Mouse (Mus musculus) CH12.LX (cell line): ENCODE data around the gene Pcbp4. TPM values are rescaled to one million over a fixed set of nuclear protein-coding genes. Genes with fewer than 3 reads are reported as not detected.

Source experiments
- DNase-seq: peaks from one replicate; pipeline ENCODE4 v3.0.0-alpha.2; 2013; ENCODE audit errors: extremely low read depth
- H3K27ac ChIP-seq: 2 replicates; pipeline ENCODE4 v1.5.1; 2012; ENCODE audit warnings: low read depth, mild to moderate bottlenecking, control low read depth, moderate library complexity; ENCODE audit not compliant: insufficient read depth
- H3K27me3 ChIP-seq: replicated peaks from 2 replicates; pipeline ENCODE3; 2012; ENCODE audit warnings: inconsistent platforms
- H3K36me3 ChIP-seq, 2 experiments: replicated peaks in 1 of 2; 2 replicates each; pipeline versions ENCODE3 to v1.6.1; 2012; ENCODE audit warnings: inconsistent platforms in 1 of 2, low read length in 1 of 2, mild to moderate bottlenecking in 1 of 2, mixed read lengths in 1 of 2, moderate library complexity in 1 of 2; ENCODE audit not compliant: control insufficient read depth in 1 of 2, insufficient read depth in 1 of 2
- H3K4me1 ChIP-seq, 2 experiments: 2 replicates each; pipeline ENCODE4 v1.6.1; 2012; ENCODE audit warnings: inconsistent platforms in 1 of 2, moderate library complexity in 1 of 2; ENCODE audit not compliant: insufficient read depth in 2 of 2, control insufficient read depth in 1 of 2
- H3K4me2 ChIP-seq: 2 replicates; pipeline ENCODE4 v1.6.1; 2012; ENCODE audit warnings: low read depth, mild to moderate bottlenecking, control low read depth; ENCODE audit not compliant: poor library complexity, insufficient read depth, severe bottlenecking
- H3K4me3 ChIP-seq, 3 experiments: fragments of 150-350 bp in 1 of 3; sonication (generic) in 1 of 3; replicated peaks in 1 of 3; 2 replicates each; pipeline versions ENCODE3 to v1.5.1; 2011 to 2012; ENCODE audit warnings: low read depth in 2 of 3, low read length in 2 of 3, mild to moderate bottlenecking in 2 of 3, moderate library complexity in 2 of 3, control low read depth in 1 of 3, improper control_type of control experiment in 1 of 3, inconsistent platforms in 1 of 3, mixed read lengths in 1 of 3; ENCODE audit not compliant: poor library complexity in 1 of 3
- H3K79me2 ChIP-seq: replicated peaks from 2 replicates; pipeline ENCODE4 v1.6.1; 2012; ENCODE audit warnings: mild to moderate bottlenecking, moderate library complexity; ENCODE audit not compliant: control insufficient read depth, poor library complexity, insufficient read depth, severe bottlenecking; ENCODE audit errors: extremely low read depth
- H3K9ac ChIP-seq: 2 replicates; pipeline ENCODE4 v1.6.1; 2012; ENCODE audit warnings: low read depth, mild to moderate bottlenecking, control low read depth, moderate library complexity; ENCODE audit not compliant: insufficient read depth
- H3K9me3 ChIP-seq: replicated peaks from 2 replicates; pipeline ENCODE3; 2012; ENCODE audit warnings: low read length, inconsistent platforms, mixed read lengths
- BHLHE40 ChIP-seq: IDR thresholded peaks from 2 replicates; pipeline ENCODE4 v1.6.1; 2011; ENCODE audit warnings: mild to moderate bottlenecking, low read depth, low read length, improper control_type of control experiment
- CHD1 ChIP-seq: IDR thresholded peaks from 2 replicates; pipeline ENCODE4 v1.6.1; 2012; ENCODE audit warnings: low read depth, low read length, improper control_type of control experiment, inconsistent platforms
- CHD2 ChIP-seq: IDR thresholded peaks from 2 replicates; pipeline ENCODE4 v1.6.1; 2011; ENCODE audit warnings: low read length, improper control_type of control experiment
- CTCF ChIP-seq, 2 experiments: IDR thresholded peaks in 1 of 2; conservative IDR thresholded peaks in 1 of 2; 2 replicates each; pipeline ENCODE4 v1.5.1; 2011 to 2012; ENCODE audit warnings: low read depth in 2 of 2, low read length in 2 of 2, improper control_type of control experiment in 1 of 2, inconsistent platforms in 1 of 2, mild to moderate bottlenecking in 1 of 2, moderate library complexity in 1 of 2
- E2F4 ChIP-seq: IDR thresholded peaks from 2 replicates; pipeline ENCODE4 v1.6.1; 2011; ENCODE audit warnings: low read depth, low read length, improper control_type of control experiment; ENCODE audit not compliant: insufficient replicate concordance
- ELF1 ChIP-seq: IDR thresholded peaks from 2 replicates; pipeline ENCODE4 v1.6.1; 2014; ENCODE audit warnings: low read depth, mild to moderate bottlenecking, inconsistent platforms, low read length, improper control_type of control experiment
- ETS1 ChIP-seq: conservative IDR thresholded peaks from 2 replicates; pipeline ENCODE4 v1.6.1; 2012; ENCODE audit warnings: low read depth, mild to moderate bottlenecking, inconsistent platforms, low read length, improper control_type of control experiment, moderate library complexity
- GABPA ChIP-seq: IDR thresholded peaks from 2 replicates; pipeline ENCODE4 v1.6.1; 2012; ENCODE audit warnings: low read depth, low read length, improper control_type of control experiment, inconsistent platforms; ENCODE audit not compliant: insufficient replicate concordance
- HCFC1 ChIP-seq: IDR thresholded peaks from 2 replicates; pipeline ENCODE4 v1.6.1; 2012; ENCODE audit warnings: low read depth, mild to moderate bottlenecking, inconsistent platforms, low read length, improper control_type of control experiment
- IRF4 ChIP-seq: IDR thresholded peaks from 2 replicates; pipeline ENCODE4 v1.6.1; 2014; ENCODE audit warnings: low read depth, mild to moderate bottlenecking, inconsistent platforms, low read length, improper control_type of control experiment
- JUN ChIP-seq: IDR thresholded peaks from 2 replicates; pipeline ENCODE4 v1.6.1; 2011; ENCODE audit warnings: low read depth, mild to moderate bottlenecking, low read length, improper control_type of control experiment, moderate library complexity; ENCODE audit not compliant: insufficient read depth
- JUND ChIP-seq: conservative IDR thresholded peaks from 2 replicates; pipeline ENCODE4 v1.6.1; 2011; ENCODE audit warnings: low read depth, low read length, improper control_type of control experiment
- KAT2A ChIP-seq: IDR thresholded peaks from 2 replicates; pipeline ENCODE4 v1.6.1; 2012; ENCODE audit warnings: low read length, improper control_type of control experiment, inconsistent platforms; ENCODE audit not compliant: insufficient replicate concordance
- MAX ChIP-seq: IDR thresholded peaks from 2 replicates; pipeline ENCODE4 v1.6.1; 2011; ENCODE audit warnings: low read length, improper control_type of control experiment
- MAZ ChIP-seq: IDR thresholded peaks from 2 replicates; pipeline ENCODE4 v1.6.1; 2012; ENCODE audit warnings: low read depth, mild to moderate bottlenecking, inconsistent platforms, low read length, improper control_type of control experiment, moderate library complexity
- MEF2A ChIP-seq: IDR thresholded peaks from 2 replicates; pipeline ENCODE4 v1.6.1; 2014; ENCODE audit warnings: low read depth, mild to moderate bottlenecking, inconsistent platforms, low read length, improper control_type of control experiment, borderline replicate concordance
- MXI1 ChIP-seq: IDR thresholded peaks from 2 replicates; pipeline ENCODE4 v1.6.1; 2011; ENCODE audit warnings: mild to moderate bottlenecking, low read depth, low read length, improper control_type of control experiment
- MYC ChIP-seq: IDR thresholded peaks from 2 replicates; pipeline ENCODE4 v1.6.1; 2011; ENCODE audit warnings: low read depth, mild to moderate bottlenecking, improper control_type of control experiment, low read length
- POLR2AphosphoS2 ChIP-seq: IDR thresholded peaks from 2 replicates; pipeline ENCODE4 v1.6.1; 2011; ENCODE audit warnings: low read depth, low read length, improper control_type of control experiment
- RCOR1 ChIP-seq: conservative IDR thresholded peaks from 2 replicates; pipeline ENCODE4 v1.6.1; 2012; ENCODE audit warnings: low read depth, mild to moderate bottlenecking, inconsistent platforms, low read length, improper control_type of control experiment
- SIN3A ChIP-seq: IDR thresholded peaks from 2 replicates; pipeline ENCODE4 v1.6.1; 2012; ENCODE audit warnings: low read length, improper control_type of control experiment, inconsistent platforms
- SMC3 ChIP-seq: IDR thresholded peaks from 2 replicates; pipeline ENCODE4 v1.6.1; 2011; ENCODE audit warnings: low read depth, low read length, improper control_type of control experiment
- TBP ChIP-seq: conservative IDR thresholded peaks from 2 replicates; pipeline ENCODE4 v1.6.1; 2011; ENCODE audit warnings: low read depth, low read length, improper control_type of control experiment
- TCF12 ChIP-seq: IDR thresholded peaks from 2 replicates; pipeline ENCODE4 v1.6.1; 2014; ENCODE audit warnings: low read depth, mild to moderate bottlenecking, inconsistent platforms, low read length, improper control_type of control experiment
- UBTF ChIP-seq: IDR thresholded peaks from 2 replicates; pipeline ENCODE4 v1.6.1; 2012; ENCODE audit warnings: low read depth, mild to moderate bottlenecking, inconsistent platforms, low read length, improper control_type of control experiment, moderate library complexity
- USF1 ChIP-seq: IDR thresholded peaks from 2 replicates; pipeline ENCODE4 v1.6.1; 2014; ENCODE audit warnings: low read depth, mild to moderate bottlenecking, inconsistent platforms, low read length, improper control_type of control experiment
- ZMIZ1 ChIP-seq: IDR thresholded peaks from 2 replicates; pipeline ENCODE4 v1.6.1; 2012; ENCODE audit warnings: low read depth, mild to moderate bottlenecking, inconsistent platforms, low read length, improper control_type of control experiment
- ZNF384 ChIP-seq: IDR thresholded peaks from 2 replicates; pipeline ENCODE4 v1.6.1; 2012; ENCODE audit warnings: low read depth, low read length, improper control_type of control experiment, inconsistent platforms
- dilution Hi-C: fragments of 300-500 bp; cut with MboI; formaldehyde crosslinking; loops from 2 replicates; pipeline ENCODE4 v1.14.3; 2020; ENCODE audit warnings: low sequenced_read_pairs; ENCODE audit not compliant: extremely low pct_unique_long_range_greater_than_20kb, extremely low pct_ligation_motif_present
- in situ Hi-C: fragments of 300-500 bp; cut with MboI; formaldehyde crosslinking; loops from 3 replicates; pipeline ENCODE4 v1.14.3; 2019; ENCODE audit warnings: low sequenced_read_pairs, low pct_ligation_motif_present, low pct_unique_long_range_greater_than_20kb, mixed read lengths
- polyA plus RNA-seq: library from polyadenylated mRNA; unstranded; fragments of >175 nt; gene quantifications from 2 replicates; pipeline ENCODE4 v1.2.1, GENCODE M21; 2012; ENCODE audit warnings: low read depth; ENCODE audit not compliant: insufficient read length
- total RNA-seq, 2 experiments: library from RNA; depleted of rRNA; stranded (reverse); fragments of 300-350 nt in 1 of 2; fragments of >200 nt in 1 of 2; gene quantifications; 2 replicates each; pipeline ENCODE4 v1.2.3; 2012 to 2014

Gene Pcbp4
- total and polyA plus RNA-seq, 3 experiments: 44.0 to 54.2 (median 44.1) TPM

DNA sequence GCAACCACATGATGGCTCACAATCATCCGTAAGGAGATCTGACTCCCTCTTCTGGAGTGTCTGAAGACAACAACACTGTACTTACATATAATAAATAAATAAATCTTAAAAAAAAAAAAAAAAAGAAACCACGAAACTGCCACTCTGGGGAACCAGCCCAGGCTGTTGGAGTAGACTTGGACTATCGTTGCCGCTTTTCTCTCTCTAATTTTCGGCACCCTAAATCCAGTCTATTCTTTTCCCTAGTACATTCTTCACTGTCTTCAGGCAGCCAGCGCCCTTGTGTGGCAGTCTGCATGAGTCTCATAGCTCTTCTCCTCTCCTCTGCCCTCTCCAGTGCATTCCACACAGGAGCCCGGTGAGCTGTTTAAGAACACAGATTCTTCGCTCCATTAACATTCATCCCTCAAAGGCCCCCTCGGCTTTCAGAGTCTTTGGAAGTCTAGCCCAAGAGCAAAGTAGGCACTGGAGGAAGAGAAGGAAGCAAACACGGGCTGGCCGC lies 24.3 kb upstream of the Pcbp4 start:
- in situ Hi-C loops (no loop called here), dilution Hi-C loops (no loop called here)
- H3K27ac ChIP-seq: peak overlapping the region; percentile 64
- no peaks in the 10 kb centered on the region for H3K27me3 ChIP-seq
- TF ChIP-seq MEF2A: no peak
- TF ChIP-seq ZNF384: peak; percentile 63; the same call in 1 of the 2 replicates
- peak in 1 of 2 experiments; percentile 22; a peak in 1 of 4 replicates for TF ChIP-seq CTCF (conservative IDR thresholded peaks at IDR 0.05 in 1 of 2, IDR thresholded peaks at IDR 0.05 in 1 of 2; ENCODE audit: low read depth in 2 of 2, low read length in 2 of 2)
- TF ChIP-seq ETS1: no peak
- no peak for TF ChIP-seq GABPA
- H3K4me3 ChIP-seq: peak overlapping the region; percentile 52 to 100 (median 57)
- peaks cover 2 to 23% of the 10 kb centered on the region in 2 experiments; a peak in 3 of 4 replicates for H3K4me1 ChIP-seq
- peak overlapping the region; percentile 73 for H3K9ac ChIP-seq
- peaks cover 27% of the 10 kb centered on the region for H3K79me2 ChIP-seq
- H3K36me3 ChIP-seq: peaks cover 34 to 36% of the 10 kb centered on the region in 2 experiments
- peak overlapping the region; percentile 97 for H3K4me2 ChIP-seq
- H3K9me3 ChIP-seq: no peaks in the 10 kb centered on the region
- no peak for DNase-seq

DNA sequence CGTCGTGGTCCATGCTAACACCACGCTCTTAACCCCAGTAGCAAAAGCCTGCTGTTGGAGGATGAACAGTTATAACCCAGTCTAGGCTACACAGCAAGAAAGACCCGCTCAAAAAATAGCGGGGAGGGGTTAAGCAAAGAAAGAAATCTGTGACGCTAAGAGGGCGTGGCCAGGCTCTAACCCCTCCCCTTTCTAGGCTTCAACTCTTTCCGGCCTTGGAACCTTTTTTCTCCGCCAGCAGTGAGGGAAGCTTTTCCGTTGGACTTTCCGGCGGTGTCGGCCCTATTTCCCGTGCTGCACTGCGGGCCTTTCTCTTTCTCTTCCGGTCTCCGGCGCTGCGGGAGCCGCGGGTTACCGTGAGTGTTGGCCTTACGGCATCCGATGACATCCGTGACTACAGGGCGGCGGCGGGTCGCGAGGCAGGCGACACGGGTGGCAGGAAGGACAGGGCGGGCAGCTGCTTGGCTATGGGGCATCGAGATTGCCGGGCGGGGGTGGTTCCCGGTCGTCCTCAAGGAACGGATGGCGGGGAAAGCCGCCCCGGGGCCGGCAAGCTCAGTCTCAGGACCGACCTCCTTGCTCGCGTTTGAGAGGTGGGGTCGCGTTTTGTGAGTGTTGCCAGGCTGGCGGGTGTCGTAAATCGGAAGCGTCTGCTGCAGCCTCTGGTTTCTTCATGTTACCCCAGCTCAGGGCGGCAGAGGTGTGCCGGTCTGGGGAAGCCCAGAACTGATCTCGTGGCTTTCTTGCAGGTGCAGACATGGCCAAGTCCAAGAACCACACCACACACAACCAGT lies 23.7 kb upstream of the Pcbp4 start, which contains the start of gene Rpl29:
TSS of gene Rpl29 (plus strand) at position 234 of the 794 bp plus-strand sequence.
- Histone ChIP-seq H3K4me3 (peak within 1 kb of the TSS; percentile 81 to 100 (median 95)), H3K9ac (peak within 1 kb of the TSS; percentile 100), H3K36me3 (peaks cover 40 to 42% of the 10 kb centered on the region in 2 experiments), H3K79me2 (peaks cover 27% of the 10 kb centered on the region), H3K9me3 (no peaks in the 10 kb centered on the region), H3K27me3 (no peaks in the 10 kb centered on the region), H3K4me1 (peaks cover 2 to 23% of the 10 kb centered on the region in 2 experiments; a peak in 3 of 4 replicates), H3K4me2 (peak within 1 kb of the TSS; percentile 97), H3K27ac (peak within 1 kb of the TSS; percentile 81)
- peak; percentile 99 for DNase-seq
- dilution Hi-C loops: no loop called here
- in situ Hi-C loops: no loop called here
- TF ChIP-seq SMC3 (no peak), IRF4 (peak; percentile 70), MEF2A (no peak; the same call in none of the 2 replicates), ELF1 (peak; percentile 92), MXI1 (no peak; the same call in 1 of the 2 replicates), MYC (peak; percentile 87; the same call in 1 of the 2 replicates), CHD2 (peak; percentile 52; the same call in 1 of the 2 replicates), MAZ (peak; percentile 76; the same call in 1 of the 2 replicates), TBP (peak; percentile 96), USF1 (no peak), POLR2AphosphoS2 (peak; percentile 85; the same call in 1 of the 2 replicates), ZNF384 (no peak), KAT2A (peak; percentile 95), TCF12 (peak; percentile 97), GABPA (no peak; the same call in 1 of the 2 replicates), JUND (no peak), HCFC1 (peak; percentile 93), ZMIZ1 (no peak; the same call in 1 of the 2 replicates), MAX (peak; percentile 84; the same call in 1 of the 2 replicates), RCOR1 (no peak), UBTF (no peak), BHLHE40 (no peak), CHD1 (no peak), E2F4 (no peak; the same call in 1 of the 2 replicates), SIN3A (no peak; the same call in 1 of the 2 replicates), JUN (no peak)
